Mouse (Mus musculus): ENCODE data around the gene Ugt1a7c.

The Ugt1a7c gene

GRCm38 (mm10) chr1:88264237-88264868, 169.5 kb downstream of the Ugt1a7c start:
- DNase-seq, result no peak

GRCm38 (mm10) chr1:88264869-88265240, 170.0 kb downstream of the Ugt1a7c start:
- no peak for DNase-seq

- DNase-seq, result no peak
Observed at GRCm38 (mm10) chr1:88266123-88266522, 171.3 kb downstream of the Ugt1a7c start.

GRCm38 (mm10) chr1:88267489-88267888, 172.6 kb downstream of the Ugt1a7c start:
- DNase-seq, result no peak

GRCm38 (mm10) chr1:88268070-88268469, 173.2 kb downstream of the Ugt1a7c start:
- no peak for DNase-seq
